Mouse (Mus musculus) CH12F3 (cell line): Measurements from ENCODE around the gene 1700013G24Rik.

Experiments used
- in situ Hi-C: fragments of 300-500 bp; cut with MboI; formaldehyde crosslinking; loops from 2 replicates; pipeline ENCODE4 v1.14.3; 2020; ENCODE audit warnings: low sequenced_read_pairs

Gene 1700013G24Rik

GRCm38 (mm10) chr4:137474694-137475093, 21.6 kb downstream of the 1700013G24Rik start:
- in situ Hi-C loops, result no loop called here

- in situ Hi-C loops, result no loop called here
These were observed 22.4 kb downstream of the 1700013G24Rik start for GRCm38 (mm10) chr4:137475271-137476050.

- in situ Hi-C loops, result no loop called here
These were observed 23.1 kb downstream of the 1700013G24Rik start for GRCm38 (mm10) chr4:137476065-137476760.

- in situ Hi-C loops, result no loop called here
These were observed 23.7 kb downstream of the 1700013G24Rik start for GRCm38 (mm10) chr4:137476761-137477237.

GRCm38 (mm10) chr4:137477611-137478010, 24.5 kb downstream of the 1700013G24Rik start:
- in situ Hi-C loops, result no loop called here

GRCm38 (mm10) chr4:137478306-137478705, 25.2 kb downstream of the 1700013G24Rik start:
- in situ Hi-C loops, result no loop called here

- in situ Hi-C loops, result no loop called here
These were observed 26.7 kb downstream of the 1700013G24Rik start for GRCm38 (mm10) chr4:137479757-137480156.

- in situ Hi-C loops, result no loop called here
These were observed 27.3 kb downstream of the 1700013G24Rik start for GRCm38 (mm10) chr4:137480191-137480992.

- in situ Hi-C loops, result no loop called here
These were observed 27.9 kb downstream of the 1700013G24Rik start for GRCm38 (mm10) chr4:137480993-137481340.

GRCm38 (mm10) chr4:137481381-137482030, 28.4 kb downstream of the 1700013G24Rik start:
- in situ Hi-C loops, result no loop called here

- in situ Hi-C loops, result no loop called here
These were observed 30.8 kb downstream of the 1700013G24Rik start for GRCm38 (mm10) chr4:137483871-137484270.

GRCm38 (mm10) chr4:137484586-137484985, 31.5 kb downstream of the 1700013G24Rik start:
- in situ Hi-C loops, result no loop called here

GRCm38 (mm10) chr4:137485258-137485960, 32.3 kb downstream of the 1700013G24Rik start:
- in situ Hi-C loops, result no loop called here

GRCm38 (mm10) chr4:137486081-137487014, 33.3 kb downstream of the 1700013G24Rik start:
- in situ Hi-C loops, result no loop called here

- in situ Hi-C loops, result no loop called here
These were observed 34.4 kb downstream of the 1700013G24Rik start for GRCm38 (mm10) chr4:137487286-137488000.

GRCm38 (mm10) chr4:137488038-137488437, 35.0 kb downstream of the 1700013G24Rik start:
- in situ Hi-C loops, result no loop called here

- in situ Hi-C loops, result no loop called here
These were observed 35.7 kb downstream of the 1700013G24Rik start for GRCm38 (mm10) chr4:137488571-137489303.

- in situ Hi-C loops, result no loop called here
These were observed 36.9 kb downstream of the 1700013G24Rik start for GRCm38 (mm10) chr4:137489996-137490395.
